Mouse (Mus musculus): ENCODE results near the gene Nme4.

Nme4 gene

DNA sequence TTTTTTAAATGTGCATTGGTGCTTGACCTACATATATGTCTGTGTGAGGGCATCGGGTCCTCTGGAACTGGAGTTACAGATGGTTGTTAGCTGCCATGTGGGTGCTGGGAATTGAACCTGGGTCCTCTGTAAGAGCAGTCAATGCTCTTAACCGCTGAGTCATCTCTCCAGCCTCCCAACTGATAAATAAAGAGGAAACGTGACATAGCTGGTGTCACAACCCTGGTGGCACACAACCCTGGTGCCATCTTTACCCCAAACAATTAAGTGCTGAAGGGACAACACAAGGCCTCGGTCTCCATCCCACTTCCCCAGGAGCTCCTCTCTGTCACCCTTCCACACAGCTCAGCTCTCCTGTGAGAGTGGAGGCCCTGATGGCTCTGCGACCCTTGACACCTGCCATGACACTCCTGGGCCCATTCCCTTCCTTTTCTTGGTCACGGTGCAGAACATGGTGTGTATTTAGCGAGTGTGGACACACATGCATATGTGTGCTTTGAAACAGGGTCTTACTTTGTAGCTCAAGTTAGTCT, 28.8 kb downstream of the Nme4 start:
- no peak for DNase-seq (ENCODE audit: low read depth)

DNA sequence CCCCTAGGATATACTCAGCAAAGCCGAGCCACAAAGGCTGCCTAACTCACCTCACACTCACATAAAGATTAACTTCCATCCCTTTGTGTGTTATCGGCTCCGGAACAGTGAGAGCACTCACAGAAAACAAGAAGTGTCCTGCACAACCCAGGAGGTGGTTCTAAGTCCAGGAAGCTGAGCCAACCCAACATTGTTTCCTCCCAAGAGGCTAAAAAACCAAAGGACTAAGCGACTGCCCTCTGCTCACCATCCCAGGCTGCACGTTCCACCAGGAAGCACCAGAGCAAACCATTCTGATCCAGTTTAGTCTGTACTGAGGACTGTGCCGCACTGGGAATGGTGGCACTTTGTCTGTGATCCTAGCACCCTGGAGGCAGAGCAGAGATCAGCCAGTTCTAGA, 30.5 kb downstream of the Nme4 start:
- no peak for DNase-seq (ENCODE audit: low read depth)

- DNase-seq (ENCODE audit: low read depth) = no peak
Measured at GRCm38 (mm10) chr17:26057787-26058567, 37.4 kb downstream of the Nme4 start.

DNA sequence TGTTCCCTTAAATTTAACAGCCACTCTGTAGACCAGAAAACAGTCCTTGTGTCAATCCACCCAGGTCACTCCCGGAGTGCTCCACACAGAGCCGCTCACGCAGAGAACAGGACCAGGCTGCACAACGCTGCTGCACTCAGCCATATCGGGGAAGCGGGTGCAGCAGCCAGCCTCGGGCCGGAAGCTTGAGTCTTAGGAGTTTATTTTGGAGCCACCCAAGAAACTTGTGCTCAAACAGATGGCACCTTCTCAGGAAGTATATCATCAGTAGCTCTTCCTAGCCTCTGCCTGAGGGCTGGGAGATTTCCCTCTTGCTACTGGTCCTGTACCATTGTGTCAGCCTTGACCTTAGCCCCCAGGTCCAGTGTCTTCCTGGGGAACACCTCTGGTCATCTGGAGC, 38.1 kb downstream of the Nme4 start:
- DNase-seq (ENCODE audit: low read depth) = no peak

GRCm38 (mm10) chr17:26055164-26055563, 40.2 kb downstream of the Nme4 start:
- DNase-seq (ENCODE audit: low read depth) = no peak

GRCm38 (mm10) chr17:26054133-26054845, 41.1 kb downstream of the Nme4 start:
- DNase-seq (ENCODE audit: low read depth) = no peak

DNA sequence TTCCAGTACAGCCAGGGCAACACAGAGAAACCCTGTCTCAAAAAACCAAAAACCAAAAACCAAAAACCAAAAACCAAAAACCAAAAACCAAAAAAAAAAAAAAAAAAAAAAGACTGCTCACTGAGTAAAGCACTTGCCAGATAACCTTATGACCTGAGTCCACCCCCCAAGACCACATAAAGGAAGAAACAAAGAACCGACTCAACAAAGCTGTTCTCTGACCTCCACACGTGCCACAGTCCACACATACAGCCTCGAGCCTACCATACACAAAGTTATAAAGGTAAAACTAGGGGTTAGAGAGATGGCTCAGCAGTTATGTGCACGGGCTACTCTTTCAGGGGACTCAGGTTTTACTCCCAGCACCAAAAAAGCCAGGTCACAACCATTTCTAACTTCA, 42.7 kb downstream of the Nme4 start:
- no peak for DNase-seq (ENCODE audit: low read depth)

DNA sequence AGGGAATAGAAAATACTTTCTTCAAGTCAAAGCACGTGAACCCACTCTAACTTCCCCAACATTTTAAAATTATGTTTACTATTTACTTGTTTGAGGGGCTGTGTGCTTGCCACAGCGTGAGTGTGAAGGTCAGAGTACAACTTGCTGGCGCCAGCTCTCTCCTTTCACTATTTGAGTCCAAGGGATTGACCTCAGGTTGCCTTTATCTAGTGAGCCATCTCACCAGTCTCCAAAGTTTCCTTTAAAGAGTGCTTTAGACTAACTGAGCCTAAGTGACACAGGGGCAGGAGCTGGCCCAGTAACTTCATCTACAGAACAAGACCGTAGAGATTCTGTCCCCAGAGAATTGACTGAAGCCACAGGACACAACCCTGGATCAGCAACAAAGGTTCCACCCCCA, 43.3 kb downstream of the Nme4 start:
- DNase-seq (ENCODE audit: low read depth) = no peak

DNA sequence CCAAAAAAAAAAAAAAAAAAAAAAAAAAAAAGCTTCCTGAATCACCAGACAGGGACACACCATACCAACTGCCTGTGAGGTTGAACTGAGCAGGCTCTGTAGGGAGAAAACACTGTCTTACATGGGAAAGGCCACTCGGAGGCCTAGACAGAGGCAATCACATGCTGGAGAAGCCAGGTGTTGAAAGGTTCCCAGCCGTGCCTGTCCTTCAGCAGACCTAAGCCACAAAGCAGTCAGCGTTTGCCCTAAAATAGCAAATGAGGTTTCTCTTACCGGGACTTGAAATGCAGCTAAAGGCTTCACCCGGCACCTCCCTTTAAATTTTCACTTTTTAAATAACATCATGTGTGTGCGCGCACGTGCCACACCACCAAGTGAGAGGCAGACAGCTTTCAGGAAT, 47.3 kb downstream of the Nme4 start:
- no peak for DNase-seq (ENCODE audit: low read depth)

DNA sequence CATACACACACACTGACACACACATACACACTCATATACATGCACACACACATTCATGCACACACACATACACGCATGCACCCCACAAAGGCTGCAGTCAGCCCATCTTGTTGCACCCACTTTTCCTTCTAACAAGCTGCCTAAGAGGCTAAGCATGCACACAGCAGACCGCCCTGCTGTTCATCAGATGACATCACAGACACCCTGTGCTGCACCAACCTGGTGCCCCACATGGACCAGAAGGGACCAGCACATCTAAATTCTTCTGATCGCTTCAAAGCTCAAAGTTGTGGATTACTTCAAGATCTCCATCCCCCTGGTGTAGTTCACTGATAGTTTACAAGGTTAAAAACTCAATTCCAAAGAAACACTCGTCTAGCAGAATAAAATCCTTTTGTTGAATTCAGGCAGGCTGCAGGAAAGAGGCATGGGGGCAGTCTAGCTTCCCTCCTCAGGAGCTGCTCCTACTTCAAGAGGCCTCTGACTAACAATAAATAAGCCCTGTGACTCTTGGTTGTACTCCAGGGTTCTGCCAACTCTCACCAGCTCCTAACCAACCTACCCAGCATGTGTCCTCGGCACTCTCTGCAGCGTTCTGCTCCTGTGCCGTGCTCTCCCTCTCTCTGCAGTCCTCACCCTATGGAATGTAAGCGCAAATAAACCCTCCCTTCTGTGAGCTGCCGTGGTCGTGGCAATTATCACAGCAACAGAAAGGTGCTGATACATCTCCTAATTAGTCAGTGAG, 49.0 kb downstream of the Nme4 start:
- no peak for DNase-seq (ENCODE audit: low read depth)

- DNase-seq (ENCODE audit: low read depth) = no peak
Measured at GRCm38 (mm10) chr17:26045285-26045684, 50.1 kb downstream of the Nme4 start.

DNA sequence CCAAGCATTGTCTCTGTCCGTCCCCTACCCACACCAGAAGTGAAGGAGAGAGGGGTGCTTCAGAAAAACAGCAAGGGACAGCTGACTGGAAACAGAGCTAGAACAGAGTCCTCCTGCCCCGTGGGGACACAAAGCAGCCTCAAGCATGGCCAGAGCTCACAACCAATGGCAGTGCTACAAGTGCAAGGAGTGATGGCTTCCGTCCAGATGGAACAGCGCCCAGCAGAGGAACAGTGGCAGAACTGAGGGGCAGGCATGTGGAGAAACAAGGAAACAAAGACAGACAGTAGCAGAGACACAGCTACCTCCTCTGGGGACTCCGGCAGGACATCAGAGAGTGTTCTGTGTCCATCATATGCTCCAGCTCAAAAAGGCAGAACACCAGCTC, 52.2 kb downstream of the Nme4 start:
- no peak for DNase-seq (ENCODE audit: low read depth)

DNA sequence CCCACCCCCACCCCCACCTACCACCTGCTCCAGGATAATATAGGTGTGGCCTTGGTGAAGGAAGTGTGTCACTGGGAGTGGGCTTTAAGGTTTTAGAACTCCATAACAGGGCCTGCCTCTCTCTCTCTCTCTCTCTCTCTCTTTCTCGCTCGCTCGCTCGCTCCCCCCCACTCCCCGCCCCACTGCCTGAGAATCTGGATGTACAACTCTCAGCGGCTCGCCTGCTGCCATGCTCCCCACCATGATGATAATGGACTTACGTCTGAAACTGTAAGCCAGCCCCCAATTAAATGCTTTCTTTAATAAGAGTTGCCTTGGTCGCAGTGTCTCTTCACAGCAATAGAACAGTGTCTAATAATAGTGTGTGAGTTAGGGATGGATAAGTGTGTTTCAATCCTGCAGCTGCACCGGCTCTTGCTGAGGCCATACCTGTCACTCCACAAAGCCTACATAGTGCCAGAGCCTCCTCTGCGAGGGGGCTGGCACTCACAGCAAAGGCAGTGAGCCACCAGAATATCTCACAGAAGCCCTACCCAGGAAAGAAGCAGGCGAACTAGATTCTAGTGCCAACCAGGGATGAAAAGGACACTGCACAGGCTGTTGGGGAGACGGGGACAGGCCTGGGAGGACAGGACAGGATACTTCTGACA, 52.7 kb downstream of the Nme4 start:
- DNase-seq (ENCODE audit: low read depth) = no peak
